Mouse (Mus musculus) lung, adult 2 months (tissue): ENCODE data around the gene Gm49395.

ENCODE experiments used
- CTCF ChIP-seq: fragments of 200-500 bp; IDR thresholded peaks from 2 replicates; pipeline ENCODE4 v1.5.1; 2011; ENCODE audit warnings: mild to moderate bottlenecking, low read length, control low read depth; ENCODE audit not compliant: insufficient read depth
- POLR2A ChIP-seq: fragments of 200-500 bp; IDR thresholded peaks from 2 replicates; pipeline ENCODE4 v1.6.1; 2011; ENCODE audit warnings: low read depth, mild to moderate bottlenecking, control low read depth, low read length, borderline replicate concordance; ENCODE audit errors: extremely low read depth

- TF ChIP-seq CTCF (no peak), POLR2A (no peak)
These were observed 23.4 kb upstream of the Gm49395 start for GRCm38 (mm10) chr13:115125130-115125529.
